Mouse (Mus musculus) midbrain, embryonic 10.5 days (tissue): ENCODE measurements around the gene Gm20388. TPM values are rescaled to one million over a fixed set of nuclear protein-coding genes. Genes with fewer than 3 reads are reported as not detected.
A peak's percentile ranks its signal among the peaks of the same experiment; 100 is the strongest.

ENCODE experiments used
- DNase-seq: peaks from one replicate; pipeline ENCODE4 v3.0.0-alpha.2; 2017; ENCODE audit warnings: low spot score
- H3K27ac ChIP-seq: fragments of 300-500 bp; sonication (generic); replicated peaks from 2 replicates; pipeline ENCODE4 v1.5.1; 2016; ENCODE audit warnings: mild to moderate bottlenecking
- H3K27me3 ChIP-seq: fragments of 300-500 bp; sonication (generic); 2 replicates; pipeline ENCODE4 v1.6.1; 2016; ENCODE audit warnings: low read depth, mild to moderate bottlenecking; ENCODE audit not compliant: poor library complexity, severe bottlenecking
- H3K36me3 ChIP-seq: fragments of 300-500 bp; sonication (generic); 2 replicates; pipeline ENCODE4 v1.6.1; 2016; ENCODE audit warnings: mild to moderate bottlenecking, moderate library complexity
- H3K4me1 ChIP-seq: fragments of 300-500 bp; sonication (generic); 2 replicates; pipeline ENCODE4 v1.6.1; 2016
- H3K4me3 ChIP-seq: fragments of 300-500 bp; sonication (generic); 2 replicates; pipeline ENCODE4 v1.5.1; 2016; ENCODE audit warnings: mild to moderate bottlenecking, moderate library complexity
- H3K9me3 ChIP-seq: fragments of 300-500 bp; sonication (generic); replicated peaks from 2 replicates; pipeline ENCODE4 v1.6.1; 2016; ENCODE audit warnings: mild to moderate bottlenecking
- WGBS: fragments of 180-500 bp; shearing (Covaris S2); methylation state at CpG from one replicate; pipeline ENCODE4 v1.1.7; 2016; 5-methylcytosine and 5-hydroxymethylcytosine counted together
- polyA plus RNA-seq: library from polyadenylated mRNA; unstranded; fragments of >200 nt; fragmentation: Nextera tagmentation; extraction: Ambion mirVana; gene quantifications from 2 replicates; pipeline ENCODE4 v1.2.1, GENCODE M21; 2016

Gene Gm20388
- polyA plus RNA-seq, 1 experiment from 2014 or later, result 7.1 TPM

DNA sequence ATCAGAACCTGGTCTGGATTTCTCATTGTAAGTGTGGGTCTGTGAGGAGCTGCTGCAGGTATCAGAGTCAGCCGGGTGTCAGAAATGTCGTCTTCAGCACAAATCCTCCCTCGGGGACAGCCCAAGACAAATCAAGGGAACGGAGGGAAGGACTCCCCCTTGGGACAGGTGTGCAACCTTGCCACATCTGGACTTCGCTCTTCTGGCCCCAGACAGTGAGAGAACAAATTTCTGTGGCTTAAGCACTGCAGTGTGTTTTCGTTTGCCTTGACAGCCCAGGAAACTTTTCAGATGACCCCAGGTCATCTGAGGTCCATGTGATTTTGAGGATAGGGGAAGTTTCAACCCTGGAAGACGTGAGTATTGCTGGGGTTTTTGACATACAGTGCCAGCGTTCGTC, 1440.2 kb downstream of the Gm20388 start:
- Histone ChIP-seq H3K4me1 (peaks cover 21% of the 10 kb centered on the region), H3K27ac (no peak overlapping the region), H3K36me3 (no peaks in the 10 kb centered on the region), H3K27me3 (0 out of 2 replicates have a peak, but pooled peaks cover 9% of the 10 kb centered on the region), H3K4me3 (no peak overlapping the region), H3K9me3 (no peaks in the 10 kb centered on the region)
- WGBS, result 74% methylated on average over 9 of the region's 9 CpGs
- no peak for DNase-seq

DNA sequence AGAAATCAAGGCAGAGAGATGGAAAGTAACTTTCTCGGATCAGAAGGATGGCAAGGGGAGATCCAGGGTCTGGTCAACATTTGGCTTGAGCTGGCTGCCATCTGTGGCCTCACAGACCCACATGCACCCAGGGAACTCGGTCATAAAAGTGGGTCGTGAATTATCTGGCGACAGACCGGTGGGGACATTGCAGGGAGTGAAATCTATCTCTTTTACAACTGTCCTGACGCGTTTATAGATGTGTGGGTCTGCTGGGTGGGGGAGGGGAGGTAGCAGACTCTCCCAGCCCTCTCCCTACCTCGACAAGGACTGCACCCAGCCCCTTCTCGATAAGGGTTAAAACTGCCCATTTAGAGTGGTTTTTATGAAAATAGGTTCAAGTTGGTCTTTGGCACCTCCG, 1444.2 kb downstream of the Gm20388 start:
- peaks cover 18% of the 10 kb centered on the region for H3K4me1 ChIP-seq
- no peaks in the 10 kb centered on the region for H3K9me3 ChIP-seq
- no peak overlapping the region for H3K27ac ChIP-seq
- no peak for DNase-seq
- 78% methylated on average over 10 of the region's 10 CpGs for WGBS
- H3K36me3 ChIP-seq, result no peaks in the 10 kb centered on the region
- no peak overlapping the region for H3K4me3 ChIP-seq
- peaks cover 33% of the 10 kb centered on the region for H3K27me3 ChIP-seq

DNA sequence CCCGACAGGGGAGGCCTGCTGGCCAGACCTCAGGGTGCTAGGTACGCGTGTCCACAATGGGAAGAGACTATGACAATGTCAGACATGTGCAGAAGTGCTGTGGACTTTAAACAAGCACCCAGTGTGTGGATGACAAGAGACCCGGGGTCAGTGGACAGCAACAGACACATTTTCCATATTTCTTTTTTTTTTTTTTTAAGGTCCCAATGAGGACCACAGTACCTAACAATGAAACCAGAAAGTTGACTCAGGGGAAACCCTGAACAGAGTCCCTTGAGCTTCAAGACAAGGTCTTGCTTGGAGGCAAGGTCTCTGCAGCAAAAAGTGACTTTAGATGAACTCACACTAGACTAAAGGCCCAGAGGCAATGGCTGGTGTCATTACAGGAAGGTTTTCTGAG, 1446.8 kb downstream of the Gm20388 start:
- Histone ChIP-seq H3K4me1 (peaks cover 33% of the 10 kb centered on the region), H3K36me3 (no peaks in the 10 kb centered on the region), H3K27ac (no peak overlapping the region), H3K9me3 (no peaks in the 10 kb centered on the region), H3K27me3 (peaks cover 49% of the 10 kb centered on the region), H3K4me3 (no peak overlapping the region)
- WGBS, result 94% methylated on average over 4 of the region's 4 CpGs
- no peak for DNase-seq

GRCm38 (mm10) chr8:121358609-121359008, 1448.0 kb downstream of the Gm20388 start:
- Histone ChIP-seq H3K27me3 (peaks cover 51% of the 10 kb centered on the region), H3K9me3 (0 out of 2 replicates have a peak, but pooled peaks cover 3% of the 10 kb centered on the region), H3K4me1 (peaks cover 33% of the 10 kb centered on the region), H3K27ac (peak overlapping the region; percentile 55; the same call in 1 of the 2 replicates), H3K4me3 (no peak overlapping the region), H3K36me3 (no peaks in the 10 kb centered on the region)
- whole genome bisulfite sequencing, result 71% methylated on average over 4 of the region's 4 CpGs
- no peak for DNase-seq

DNA sequence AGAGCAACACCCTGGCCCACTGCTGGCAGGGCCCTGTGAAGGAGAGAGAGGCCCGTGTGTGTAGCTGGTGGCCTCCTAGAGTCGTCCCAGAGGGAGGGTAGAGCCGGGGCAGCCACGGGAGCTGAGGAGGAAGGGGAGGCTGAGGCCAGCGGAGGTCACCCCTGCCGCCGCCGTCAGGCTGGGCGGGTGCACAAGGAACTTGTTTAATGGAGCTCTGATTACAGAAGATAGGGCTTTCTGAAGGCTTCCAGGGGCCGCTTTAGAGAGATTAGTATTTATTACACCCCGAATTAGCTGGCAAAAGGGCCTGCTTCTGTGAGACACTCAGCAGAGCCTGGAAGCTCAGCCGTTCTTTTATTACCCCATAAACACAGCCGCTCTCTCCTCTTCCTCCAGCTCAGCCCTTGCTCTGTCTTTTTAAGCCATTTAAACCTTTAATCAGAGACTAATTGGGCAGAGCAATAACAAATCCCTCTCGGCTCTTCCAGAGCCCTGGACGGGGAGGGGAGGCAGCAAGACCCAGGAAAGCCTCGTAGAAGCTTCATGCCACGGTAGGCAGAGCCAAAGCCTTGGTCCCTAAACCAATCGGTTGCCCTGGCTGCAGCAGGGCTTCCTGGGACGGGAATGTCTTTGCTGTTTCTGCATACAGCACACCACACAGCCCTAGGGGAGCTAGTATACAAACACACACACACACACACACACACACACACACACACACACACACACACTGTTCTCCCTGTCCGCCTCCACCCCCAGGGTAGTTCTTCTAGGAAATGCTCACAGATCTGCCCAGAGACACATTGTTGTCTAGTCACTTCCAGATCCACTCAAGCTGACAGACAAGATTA, 1448.7 kb downstream of the Gm20388 start:
- Histone ChIP-seq H3K9me3 (0 out of 2 replicates have a peak, but pooled peaks cover 3% of the 10 kb centered on the region), H3K4me3 (no peak overlapping the region), H3K4me1 (peaks cover 33% of the 10 kb centered on the region), H3K27me3 (peaks cover 45% of the 10 kb centered on the region), H3K36me3 (no peaks in the 10 kb centered on the region), H3K27ac (peak overlapping the region; percentile 55)
- 32% methylated on average over 20 of the region's 20 CpGs for WGBS
- no peak for DNase-seq

- no peak for DNase-seq
- peaks cover 33% of the 10 kb centered on the region for H3K4me1 ChIP-seq
- 72% methylated on average over 6 of the region's 6 CpGs for WGBS
- H3K27ac ChIP-seq, result no peak overlapping the region; the same call in 1 of the 2 replicates
- H3K27me3 ChIP-seq, result peaks cover 51% of the 10 kb centered on the region
- H3K4me3 ChIP-seq, result no peak overlapping the region
- H3K36me3 ChIP-seq, result no peaks in the 10 kb centered on the region
- 0 out of 2 replicates have a peak, but pooled peaks cover 3% of the 10 kb centered on the region for H3K9me3 ChIP-seq
These were observed 1449.4 kb downstream of the Gm20388 start for GRCm38 (mm10) chr8:121360001-121360400.

- Histone ChIP-seq H3K4me1 (peaks cover 33% of the 10 kb centered on the region), H3K4me3 (no peak overlapping the region), H3K9me3 (0 out of 2 replicates have a peak, but pooled peaks cover 3% of the 10 kb centered on the region), H3K27me3 (peaks cover 51% of the 10 kb centered on the region), H3K27ac (peak overlapping the region; percentile 55; the same call in 1 of the 2 replicates), H3K36me3 (no peaks in the 10 kb centered on the region)
- DNase-seq, result no peak
- WGBS, result 76% methylated on average over 8 of the region's 8 CpGs
These were observed 1450.5 kb downstream of the Gm20388 start for GRCm38 (mm10) chr8:121361166-121361565.

GRCm38 (mm10) chr8:121364646-121365045, 1454.0 kb downstream of the Gm20388 start:
- DNase-seq, result no peak
- Histone ChIP-seq H3K27me3 (peaks cover 46% of the 10 kb centered on the region), H3K27ac (no peak overlapping the region), H3K36me3 (no peaks in the 10 kb centered on the region), H3K4me1 (peaks cover 17% of the 10 kb centered on the region), H3K9me3 (0 out of 2 replicates have a peak, but pooled peaks cover 3% of the 10 kb centered on the region), H3K4me3 (no peak overlapping the region)
- 88% methylated on average over 6 of the region's 6 CpGs for WGBS

- 88% methylated on average over 3 of the region's 3 CpGs for WGBS
- DNase-seq, result no peak
- Histone ChIP-seq H3K36me3 (no peaks in the 10 kb centered on the region), H3K27me3 (peaks cover 47% of the 10 kb centered on the region), H3K27ac (no peak overlapping the region), H3K4me1 (peaks cover 15% of the 10 kb centered on the region), H3K9me3 (0 out of 2 replicates have a peak, but pooled peaks cover 3% of the 10 kb centered on the region), H3K4me3 (no peak overlapping the region)
These were observed 1454.5 kb downstream of the Gm20388 start for GRCm38 (mm10) chr8:121365150-121365549.

- Histone ChIP-seq H3K4me3 (no peak overlapping the region), H3K9me3 (0 out of 2 replicates have a peak, but pooled peaks cover 3% of the 10 kb centered on the region), H3K27me3 (peaks cover 38% of the 10 kb centered on the region), H3K36me3 (no peaks in the 10 kb centered on the region), H3K27ac (no peak overlapping the region), H3K4me1 (peaks cover 13% of the 10 kb centered on the region; the same call in 1 of the 2 replicates)
- 91% methylated on average over 12 of the region's 12 CpGs for WGBS
- no peak for DNase-seq
These were observed 1456.0 kb downstream of the Gm20388 start for GRCm38 (mm10) chr8:121366655-121367054.

DNA sequence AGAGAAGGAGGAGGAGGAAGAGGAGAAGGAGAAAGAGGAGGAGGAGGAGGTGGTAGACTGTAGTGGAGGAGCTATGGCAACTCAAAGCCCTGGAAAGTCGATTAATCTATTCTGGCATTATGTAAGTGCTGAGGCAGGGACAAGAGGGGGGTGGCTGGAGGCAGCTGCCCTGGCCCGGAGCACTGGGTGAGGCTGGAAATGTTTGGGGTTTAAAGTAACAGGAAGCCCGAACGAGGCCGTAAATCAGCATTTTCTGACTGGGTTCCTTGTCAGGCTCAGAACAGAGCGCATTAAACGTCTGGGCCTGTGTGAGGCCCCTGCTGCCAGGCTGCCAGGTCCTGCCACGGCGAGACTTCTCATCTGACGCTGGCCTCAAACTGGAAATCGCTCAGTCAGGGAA, 1458.2 kb downstream of the Gm20388 start:
- 78% methylated on average over 11 of the region's 11 CpGs for WGBS
- no peak for DNase-seq
- Histone ChIP-seq H3K27ac (no peak overlapping the region), H3K4me1 (peaks cover 19% of the 10 kb centered on the region; the same call in 1 of the 2 replicates), H3K9me3 (no peaks in the 10 kb centered on the region), H3K27me3 (peaks cover 38% of the 10 kb centered on the region), H3K4me3 (no peak overlapping the region), H3K36me3 (no peaks in the 10 kb centered on the region)

GRCm38 (mm10) chr8:121369378-121369777, 1458.7 kb downstream of the Gm20388 start:
- no peak for DNase-seq
- Histone ChIP-seq H3K27me3 (peaks cover 37% of the 10 kb centered on the region), H3K27ac (no peak overlapping the region), H3K4me3 (no peak overlapping the region), H3K36me3 (no peaks in the 10 kb centered on the region), H3K4me1 (peaks cover 21% of the 10 kb centered on the region), H3K9me3 (no peaks in the 10 kb centered on the region)
- WGBS, result 88% methylated on average over 11 of the region's 11 CpGs

- no peak overlapping the region for H3K4me3 ChIP-seq
- DNase-seq, result no peak
- no peak overlapping the region for H3K27ac ChIP-seq
- 46% methylated on average over 9 of the region's 9 CpGs for WGBS
- H3K27me3 ChIP-seq, result peaks cover 49% of the 10 kb centered on the region
- H3K4me1 ChIP-seq, result peaks cover 31% of the 10 kb centered on the region
- no peaks in the 10 kb centered on the region for H3K36me3 ChIP-seq
- H3K9me3 ChIP-seq, result no peaks in the 10 kb centered on the region
These were observed 1460.6 kb downstream of the Gm20388 start for GRCm38 (mm10) chr8:121371287-121371686.
